Mouse (Mus musculus): ENCODE data around the gene Fance. TPM values are rescaled to one million over a fixed set of nuclear protein-coding genes. Genes with fewer than 3 reads are reported as not detected.

Fance gene
- polyA plus RNA-seq (2014; fragmentation: Nextera tagmentation; extraction: Ambion mirVana) = 21.7 and 24.5 TPM in 2 replicates

GRCm38 (mm10) chr17:28313212-28313879, at the start of gene Fance:
Fance (plus strand) TSS chr17:28313519.
- H3K4me2 ChIP-seq (ENCODE audit: low read length) = peak within 1 kb of the TSS; percentile 80
- H3K27me3 ChIP-seq (replicated peaks; ENCODE audit: control insufficient read depth, insufficient read depth, low read length) = no peaks in the 10 kb centered on the region
- DNase-seq (ENCODE audit: low spot score) (peak; percentile 99), ATAC-seq (peak; percentile 98)
- H3K9ac ChIP-seq (ENCODE audit: low read length) = peak within 1 kb of the TSS; percentile 82
- H3K9me3 ChIP-seq (replicated peaks; ENCODE audit: control insufficient read depth, low read length) = no peaks in the 10 kb centered on the region
- H3K36me3 ChIP-seq (ENCODE audit: control insufficient read depth, insufficient read depth, low read length) = peaks cover 21% of the 10 kb centered on the region
- WGBS = under 1% methylated on average over 68 of the region's 69 CpGs
- H3K4me1 ChIP-seq (ENCODE audit: control insufficient read depth, insufficient read depth, low read length) = 0 out of 2 replicates have a peak, but pooled peaks cover 8% of the 10 kb centered on the region
- peak within 1 kb of the TSS; percentile 88 for H3K27ac ChIP-seq (ENCODE audit: low read depth, low read length)
- peak within 1 kb of the TSS; percentile 75 for H3K4me3 ChIP-seq (ENCODE audit: low read depth, low read length)

- H3K9ac ChIP-seq (ENCODE audit: low read length) = no peak overlapping the region
- no peaks in the 10 kb centered on the region for H3K27me3 ChIP-seq (replicated peaks; ENCODE audit: control insufficient read depth, insufficient read depth, low read length)
- no peaks in the 10 kb centered on the region for H3K9me3 ChIP-seq (replicated peaks; ENCODE audit: control insufficient read depth, low read length)
- DNase-seq (ENCODE audit: low spot score) (no peak), ATAC-seq (no peak)
- H3K4me3 ChIP-seq (ENCODE audit: low read depth, low read length) = no peak overlapping the region
- 95% methylated on average over 5 of the region's 5 CpGs for WGBS
- no peak overlapping the region for H3K4me2 ChIP-seq (ENCODE audit: low read length)
- no peaks in the 10 kb centered on the region for H3K36me3 ChIP-seq (ENCODE audit: control insufficient read depth, insufficient read depth, low read length)
- no peak overlapping the region for H3K27ac ChIP-seq (ENCODE audit: low read depth, low read length)
- no peaks in the 10 kb centered on the region for H3K4me1 ChIP-seq (ENCODE audit: control insufficient read depth, insufficient read depth, low read length)
These were observed 46.1 kb upstream of the Fance start for GRCm38 (mm10) chr17:28267251-28267650.

GRCm38 (mm10) chr17:28270165-28270564, 43.2 kb upstream of the Fance start:
- Histone ChIP-seq H3K36me3 (ENCODE audit: control insufficient read depth, insufficient read depth, low read length) (no peaks in the 10 kb centered on the region), H3K9ac (ENCODE audit: low read length) (no peak overlapping the region), H3K27ac (ENCODE audit: low read depth, low read length) (no peak overlapping the region), H3K27me3 (replicated peaks; ENCODE audit: control insufficient read depth, insufficient read depth, low read length) (no peaks in the 10 kb centered on the region), H3K9me3 (replicated peaks; ENCODE audit: control insufficient read depth, low read length) (no peaks in the 10 kb centered on the region), H3K4me3 (ENCODE audit: low read depth, low read length) (no peak overlapping the region), H3K4me2 (ENCODE audit: low read length) (no peak overlapping the region), H3K4me1 (ENCODE audit: control insufficient read depth, insufficient read depth, low read length) (no peaks in the 10 kb centered on the region)
- ATAC-seq (no peak), DNase-seq (ENCODE audit: low spot score) (no peak)
- 85% methylated on average over 13 of the region's 13 CpGs for WGBS

GRCm38 (mm10) chr17:28271537-28272266, 41.6 kb upstream of the Fance start:
- DNase-seq (ENCODE audit: low spot score) = no peak
- no peaks in the 10 kb centered on the region for H3K4me1 ChIP-seq (ENCODE audit: control insufficient read depth, insufficient read depth, low read length)
- H3K36me3 ChIP-seq (ENCODE audit: control insufficient read depth, insufficient read depth, low read length) = no peaks in the 10 kb centered on the region
- H3K27ac ChIP-seq (ENCODE audit: low read depth, low read length) = 0 out of 2 replicates have a peak overlapping the region, but pooled peaks have one; percentile 2
- H3K27me3 ChIP-seq (replicated peaks; ENCODE audit: control insufficient read depth, insufficient read depth, low read length) = no peaks in the 10 kb centered on the region
- WGBS = 79% methylated on average over 12 of the region's 12 CpGs
- H3K9ac ChIP-seq (ENCODE audit: low read length) = no peak overlapping the region
- no peaks in the 10 kb centered on the region for H3K9me3 ChIP-seq (replicated peaks; ENCODE audit: control insufficient read depth, low read length)
- H3K4me3 ChIP-seq (ENCODE audit: low read depth, low read length) = no peak overlapping the region
- ATAC-seq = no peak
- no peak overlapping the region for H3K4me2 ChIP-seq (ENCODE audit: low read length)

- DNase-seq (ENCODE audit: low spot score) = no peak
- Histone ChIP-seq H3K4me3 (ENCODE audit: low read depth, low read length) (no peak overlapping the region), H3K9ac (ENCODE audit: low read length) (no peak overlapping the region), H3K4me2 (ENCODE audit: low read length) (no peak overlapping the region), H3K4me1 (ENCODE audit: control insufficient read depth, insufficient read depth, low read length) (no peaks in the 10 kb centered on the region), H3K36me3 (ENCODE audit: control insufficient read depth, insufficient read depth, low read length) (no peaks in the 10 kb centered on the region), H3K27me3 (replicated peaks; ENCODE audit: control insufficient read depth, insufficient read depth, low read length) (no peaks in the 10 kb centered on the region), H3K9me3 (replicated peaks; ENCODE audit: control insufficient read depth, low read length) (no peaks in the 10 kb centered on the region), H3K27ac (ENCODE audit: low read depth, low read length) (0 out of 2 replicates have a peak overlapping the region, but pooled peaks have one; percentile 2)
- WGBS = 88% methylated on average over 9 of the region's 9 CpGs
- no peak for ATAC-seq
These were observed 41.0 kb upstream of the Fance start for GRCm38 (mm10) chr17:28272281-28272680.

GRCm38 (mm10) chr17:28272837-28273236, 40.5 kb upstream of the Fance start:
- Histone ChIP-seq H3K27me3 (replicated peaks; ENCODE audit: control insufficient read depth, insufficient read depth, low read length) (no peaks in the 10 kb centered on the region), H3K4me3 (ENCODE audit: low read depth, low read length) (no peak overlapping the region), H3K4me2 (ENCODE audit: low read length) (no peak overlapping the region), H3K9me3 (replicated peaks; ENCODE audit: control insufficient read depth, low read length) (no peaks in the 10 kb centered on the region), H3K9ac (ENCODE audit: low read length) (no peak overlapping the region; the same call in 1 of the 2 replicates), H3K36me3 (ENCODE audit: control insufficient read depth, insufficient read depth, low read length) (no peaks in the 10 kb centered on the region), H3K27ac (ENCODE audit: low read depth, low read length) (no peak overlapping the region), H3K4me1 (ENCODE audit: control insufficient read depth, insufficient read depth, low read length) (no peaks in the 10 kb centered on the region)
- DNase-seq (ENCODE audit: low spot score) (no peak), ATAC-seq (no peak)
- WGBS = 88% methylated on average over 6 of the region's 6 CpGs

GRCm38 (mm10) chr17:28274739-28275138, 38.6 kb upstream of the Fance start:
- Histone ChIP-seq H3K36me3 (ENCODE audit: control insufficient read depth, insufficient read depth, low read length) (no peaks in the 10 kb centered on the region), H3K27me3 (replicated peaks; ENCODE audit: control insufficient read depth, insufficient read depth, low read length) (no peaks in the 10 kb centered on the region), H3K4me2 (ENCODE audit: low read length) (no peak overlapping the region), H3K9ac (ENCODE audit: low read length) (no peak overlapping the region), H3K4me1 (ENCODE audit: control insufficient read depth, insufficient read depth, low read length) (no peaks in the 10 kb centered on the region), H3K9me3 (replicated peaks; ENCODE audit: control insufficient read depth, low read length) (no peaks in the 10 kb centered on the region), H3K4me3 (ENCODE audit: low read depth, low read length) (no peak overlapping the region), H3K27ac (ENCODE audit: low read depth, low read length) (no peak overlapping the region)
- no peak for ATAC-seq
- no peak for DNase-seq (ENCODE audit: low spot score)
- 73% methylated on average over 3 of the region's 3 CpGs for WGBS

GRCm38 (mm10) chr17:28277226-28277625, 36.1 kb upstream of the Fance start:
- no peak overlapping the region for H3K4me2 ChIP-seq (ENCODE audit: low read length)
- DNase-seq (ENCODE audit: low spot score) (no peak), ATAC-seq (no peak)
- no peaks in the 10 kb centered on the region for H3K4me1 ChIP-seq (ENCODE audit: control insufficient read depth, insufficient read depth, low read length)
- 83% methylated on average over 14 of the region's 14 CpGs for WGBS
- no peak overlapping the region for H3K4me3 ChIP-seq (ENCODE audit: low read depth, low read length)
- no peak overlapping the region for H3K27ac ChIP-seq (ENCODE audit: low read depth, low read length)
- no peaks in the 10 kb centered on the region for H3K36me3 ChIP-seq (ENCODE audit: control insufficient read depth, insufficient read depth, low read length)
- no peaks in the 10 kb centered on the region for H3K9me3 ChIP-seq (replicated peaks; ENCODE audit: control insufficient read depth, low read length)
- no peak overlapping the region for H3K9ac ChIP-seq (ENCODE audit: low read length)
- no peaks in the 10 kb centered on the region for H3K27me3 ChIP-seq (replicated peaks; ENCODE audit: control insufficient read depth, insufficient read depth, low read length)

- Histone ChIP-seq H3K27me3 (replicated peaks; ENCODE audit: control insufficient read depth, insufficient read depth, low read length) (no peaks in the 10 kb centered on the region), H3K4me3 (ENCODE audit: low read depth, low read length) (no peak overlapping the region), H3K36me3 (ENCODE audit: control insufficient read depth, insufficient read depth, low read length) (no peaks in the 10 kb centered on the region), H3K9ac (ENCODE audit: low read length) (no peak overlapping the region), H3K9me3 (replicated peaks; ENCODE audit: control insufficient read depth, low read length) (no peaks in the 10 kb centered on the region), H3K27ac (ENCODE audit: low read depth, low read length) (no peak overlapping the region), H3K4me2 (ENCODE audit: low read length) (no peak overlapping the region), H3K4me1 (ENCODE audit: control insufficient read depth, insufficient read depth, low read length) (no peaks in the 10 kb centered on the region)
- WGBS = 87% methylated on average over 10 of the region's 10 CpGs
- DNase-seq (ENCODE audit: low spot score) (no peak), ATAC-seq (no peak)
These were observed 35.6 kb upstream of the Fance start for GRCm38 (mm10) chr17:28277721-28278120.
